Mouse (Mus musculus) heart, embryonic 15.5 days (tissue): ENCODE data around the gene Vwa5a. TPM values are rescaled to one million over a fixed set of nuclear protein-coding genes. Genes with fewer than 3 reads are reported as not detected.

Experiments used
- polyA plus RNA-seq: library from polyadenylated mRNA; unstranded; fragments of >200 nt; fragmentation: Nextera tagmentation; extraction: Ambion mirVana; gene quantifications from 2 replicates; pipeline ENCODE4 v1.2.1, GENCODE M21; 2015

The Vwa5a gene
- polyA plus RNA-seq, 1 experiment from 2014 or later = 19.8 TPM

Other genes starting within 250 kb of the Vwa5a start
- not detected in 2 replicates for gene Olfr905, start 247.2 kb upstream of the Vwa5a start, polyA plus RNA-seq
- not detected in 2 replicates for gene Olfr906, start 231.2 kb upstream of the Vwa5a start, polyA plus RNA-seq
- gene Olfr907, start 222.5 kb upstream of the Vwa5a start, polyA plus RNA-seq = not detected in 2 replicates
- gene Olfr911-ps1, start 196.7 kb upstream of the Vwa5a start, polyA plus RNA-seq = not detected in 2 replicates
- gene Olfr910, start 180.4 kb upstream of the Vwa5a start, polyA plus RNA-seq = not detected in 2 replicates
- not detected in 2 replicates for gene Olfr912, start 138.1 kb upstream of the Vwa5a start, polyA plus RNA-seq
- gene Olfr913, start 125.5 kb upstream of the Vwa5a start, polyA plus RNA-seq = not detected in 2 replicates
- gene Olfr914, start 113.2 kb upstream of the Vwa5a start, polyA plus RNA-seq = not detected in 2 replicates
- gene Olfr916, start 58.4 kb upstream of the Vwa5a start, polyA plus RNA-seq = not detected in 2 replicates
- not detected in 2 replicates for gene Olfr917, start 52.4 kb upstream of the Vwa5a start, polyA plus RNA-seq
- not detected in 2 replicates for gene Olfr918, start 43.7 kb upstream of the Vwa5a start, polyA plus RNA-seq
- gene Olfr919, start 14.6 kb upstream of the Vwa5a start, polyA plus RNA-seq = not detected in 2 replicates
- 0.03 TPM in 1 of 2 replicates, not detected in the other for gene Olfr920, start 34.0 kb downstream of the Vwa5a start, polyA plus RNA-seq
- not detected in 2 replicates for gene Olfr921, start 54.8 kb downstream of the Vwa5a start, polyA plus RNA-seq
- gene Olfr922, start 96.3 kb downstream of the Vwa5a start, polyA plus RNA-seq = not detected in 2 replicates
- not detected in 2 replicates for gene Olfr923, start 108.3 kb downstream of the Vwa5a start, polyA plus RNA-seq
- not detected in 2 replicates for gene Olfr924, start 126.2 kb downstream of the Vwa5a start, polyA plus RNA-seq
- gene Olfr26, start 136.8 kb downstream of the Vwa5a start, polyA plus RNA-seq = not detected in 2 replicates
- not detected in 2 replicates for gene Olfr926, start 158.9 kb downstream of the Vwa5a start, polyA plus RNA-seq
- not detected in 2 replicates for gene Olfr930, start 211.5 kb downstream of the Vwa5a start, polyA plus RNA-seq